In the genomic region with DNA sequence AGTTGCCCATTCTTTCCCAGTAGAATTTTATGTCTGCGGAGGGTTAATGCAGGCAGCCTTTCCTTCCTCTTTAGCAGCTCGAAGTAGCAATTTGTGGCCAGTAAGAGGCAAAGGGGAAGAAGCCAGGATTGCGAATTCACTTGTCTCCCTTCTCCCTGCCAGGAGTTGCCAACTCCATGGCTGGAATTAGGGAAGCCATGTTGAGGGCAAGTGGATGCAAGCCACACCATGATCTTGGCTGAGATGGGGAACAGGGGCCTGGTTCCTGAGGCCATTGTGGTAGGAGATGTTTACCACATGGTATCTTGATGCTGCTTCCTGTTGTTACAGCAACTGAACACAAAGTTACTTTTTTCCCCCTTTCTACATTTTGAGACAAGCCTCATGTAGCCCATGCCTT, we compare ENCODE assay signal across 1 mouse cellular context.
TF ChIP-seq lines count a peak whose summit lies in the region.

No protein-coding gene starts in this region.

TF ChIP-seq in MEL, 35 proteins besides CTCF, POLR2A, EP300 and RAD21:
- TF ChIP-seq ZKSCAN1 (IDR thresholded peaks at IDR 0.05; ENCODE audit: low read depth, low read length) (no peak), TBP (IDR thresholded peaks at IDR 0.05; ENCODE audit: low read depth, low read length) (no peak)
